Mouse (Mus musculus) MEL (cell line): ENCODE data around the gene Ly6g5c. TPM values are rescaled to one million over a fixed set of nuclear protein-coding genes. Genes with fewer than 3 reads are reported as not detected.

ENCODE experiments used
- DNase-seq: peaks from one replicate; pipeline ENCODE4 v3.0.0; 2011; ENCODE audit warnings: low read depth, low spot score
- H3K27ac ChIP-seq: 2 replicates; pipeline ENCODE4 v1.5.1; 2012; ENCODE audit warnings: low read depth, mild to moderate bottlenecking, control low read depth, low read length, moderate library complexity; ENCODE audit not compliant: control insufficient read depth
- H3K27me3 ChIP-seq, 2 experiments: fragments of 150-350 bp in 1 of 2; sonication (generic) in 1 of 2; 2 replicates each; pipeline ENCODE4 v1.6.1; 2012; ENCODE audit warnings: low read length in 2 of 2, mild to moderate bottlenecking in 2 of 2, improper control_type of control experiment in 1 of 2, moderate library complexity in 1 of 2; ENCODE audit not compliant: insufficient read depth in 2 of 2, control insufficient read depth in 1 of 2
- H3K36me3 ChIP-seq, 2 experiments: 2 replicates each; pipeline ENCODE4 v1.6.1; 2012 to 2014; ENCODE audit warnings: low read length in 2 of 2, improper control_type of control experiment in 1 of 2, inconsistent platforms in 1 of 2, mild to moderate bottlenecking in 1 of 2; ENCODE audit not compliant: insufficient read depth in 2 of 2, control insufficient read depth in 1 of 2
- H3K4me1 ChIP-seq, 2 experiments: fragments of 150-350 bp in 1 of 2; sonication (generic) in 1 of 2; 2 replicates each; pipeline ENCODE4 v1.6.1; 2012; ENCODE audit warnings: low read length in 2 of 2, improper control_type of control experiment in 1 of 2, mild to moderate bottlenecking in 1 of 2; ENCODE audit not compliant: insufficient read depth in 2 of 2, control insufficient read depth in 1 of 2
- H3K4me3 ChIP-seq, 2 experiments: fragments of 150-350 bp in 1 of 2; sonication (generic) in 1 of 2; 2 replicates each; pipeline ENCODE4 v1.5.1; 2012; ENCODE audit warnings: low read depth in 2 of 2, low read length in 2 of 2, mild to moderate bottlenecking in 2 of 2, moderate library complexity in 2 of 2, control low read depth in 1 of 2, improper control_type of control experiment in 1 of 2; ENCODE audit not compliant: control insufficient read depth in 1 of 2, insufficient read depth in 1 of 2
- H3K79me2 ChIP-seq: 2 replicates; pipeline ENCODE4 v1.6.1; 2012; ENCODE audit warnings: mild to moderate bottlenecking, low read length, moderate library complexity; ENCODE audit not compliant: control insufficient read depth, poor library complexity, insufficient read depth
- H3K9ac ChIP-seq: 2 replicates; pipeline ENCODE4 v1.6.1; 2012; ENCODE audit warnings: low read depth, mild to moderate bottlenecking, control low read depth, low read length, moderate library complexity; ENCODE audit not compliant: control insufficient read depth, poor library complexity, severe bottlenecking
- H3K9me3 ChIP-seq: fragments of 150-350 bp; sonication (generic); replicated peaks from 2 replicates; pipeline ENCODE4 v1.6.1; 2012; ENCODE audit warnings: mild to moderate bottlenecking, low read length, improper control_type of control experiment, moderate library complexity; ENCODE audit not compliant: insufficient read depth
- ETS1 ChIP-seq: IDR thresholded peaks from 2 replicates; pipeline ENCODE4 v1.6.1; 2012; ENCODE audit warnings: low read depth, mild to moderate bottlenecking, inconsistent platforms, low read length, improper control_type of control experiment, moderate library complexity
- GATA1 ChIP-seq: IDR thresholded peaks from 2 replicates; pipeline ENCODE4 v1.6.1; 2011; ENCODE audit warnings: low read depth, low read length, improper control_type of control experiment
- HCFC1 ChIP-seq: IDR thresholded peaks from 2 replicates; pipeline ENCODE4 v1.6.1; 2012; ENCODE audit warnings: low read depth, mild to moderate bottlenecking, inconsistent platforms, low read length, improper control_type of control experiment, moderate library complexity
- KAT2A ChIP-seq: conservative IDR thresholded peaks from 2 replicates; pipeline ENCODE4 v1.6.1; 2012; ENCODE audit warnings: low read depth, low read length, improper control_type of control experiment, inconsistent platforms
- MAFK ChIP-seq: IDR thresholded peaks from 2 replicates; pipeline ENCODE4 v1.6.1; 2011; ENCODE audit warnings: low read depth, mild to moderate bottlenecking, low read length, improper control_type of control experiment, borderline replicate concordance
- MAX ChIP-seq: IDR thresholded peaks from 2 replicates; pipeline ENCODE4 v1.6.1; 2011; ENCODE audit warnings: low read length, improper control_type of control experiment
- MEF2A ChIP-seq: IDR thresholded peaks from 2 replicates; pipeline ENCODE4 v1.6.1; 2014; ENCODE audit warnings: low read depth, mild to moderate bottlenecking, inconsistent platforms, low read length, improper control_type of control experiment; ENCODE audit not compliant: poor library complexity, insufficient replicate concordance, severe bottlenecking; ENCODE audit errors: extremely low read depth
- MYB ChIP-seq: IDR thresholded peaks from 2 replicates; pipeline ENCODE4 v1.6.1; 2011; ENCODE audit warnings: mild to moderate bottlenecking, low read depth, low read length, improper control_type of control experiment
- NRF1 ChIP-seq: IDR thresholded peaks from 2 replicates; pipeline ENCODE4 v1.6.1; 2014; ENCODE audit warnings: low read depth, mild to moderate bottlenecking, inconsistent platforms, low read length, improper control_type of control experiment, moderate library complexity; ENCODE audit not compliant: poor library complexity, insufficient read depth, severe bottlenecking
- POLR2A ChIP-seq, 2 experiments: IDR thresholded peaks; 2 replicates each; pipeline ENCODE4 v1.6.1; 2011 to 2012; ENCODE audit warnings: low read length in 2 of 2, mild to moderate bottlenecking in 2 of 2, control low read depth in 1 of 2, improper control_type of control experiment in 1 of 2, low read depth in 1 of 2, moderate library complexity in 1 of 2; ENCODE audit not compliant: control insufficient read depth in 1 of 2, insufficient read depth in 1 of 2, poor library complexity in 1 of 2
- POLR2AphosphoS2 ChIP-seq: IDR thresholded peaks from 2 replicates; pipeline ENCODE4 v1.6.1; 2011; ENCODE audit warnings: low read length, improper control_type of control experiment
- RAD21 ChIP-seq: IDR thresholded peaks from 2 replicates; pipeline ENCODE4 v1.6.1; 2011; ENCODE audit warnings: mild to moderate bottlenecking, low read depth, low read length, improper control_type of control experiment
- SIN3A ChIP-seq: IDR thresholded peaks from 2 replicates; pipeline ENCODE4 v1.6.1; 2012; ENCODE audit warnings: low read length, improper control_type of control experiment, inconsistent platforms
- TBP ChIP-seq: IDR thresholded peaks from 2 replicates; pipeline ENCODE4 v1.8.0; 2011; ENCODE audit warnings: low read depth, low read length, improper control_type of control experiment
- TCF12 ChIP-seq: IDR thresholded peaks from 2 replicates; pipeline ENCODE4 v1.6.1; 2014; ENCODE audit warnings: low read depth, mild to moderate bottlenecking, inconsistent platforms, low read length, improper control_type of control experiment, moderate library complexity
- USF1 ChIP-seq: IDR thresholded peaks from 2 replicates; pipeline ENCODE4 v1.6.1; 2014; ENCODE audit warnings: low read depth, mild to moderate bottlenecking, inconsistent platforms, low read length, improper control_type of control experiment, moderate library complexity
- USF2 ChIP-seq, 2 experiments: IDR thresholded peaks; 2 replicates each; pipeline ENCODE4 v1.6.1; 2011 to 2012; ENCODE audit warnings: improper control_type of control experiment in 2 of 2, low read length in 2 of 2, borderline replicate concordance in 1 of 2, inconsistent platforms in 1 of 2, low read depth in 1 of 2, mild to moderate bottlenecking in 1 of 2; ENCODE audit not compliant: insufficient read depth in 1 of 2
- ZMIZ1 ChIP-seq: IDR thresholded peaks from 2 replicates; pipeline ENCODE4 v1.6.1; 2012; ENCODE audit warnings: low read depth, mild to moderate bottlenecking, inconsistent platforms, low read length, improper control_type of control experiment, moderate library complexity
- ZNF384 ChIP-seq: IDR thresholded peaks from 2 replicates; pipeline ENCODE4 v1.6.1; 2012; ENCODE audit warnings: low read depth, mild to moderate bottlenecking, inconsistent platforms, low read length, improper control_type of control experiment
- polyA plus RNA-seq, 2 experiments: library from polyadenylated mRNA; stranded (reverse) in 1 of 2; unstranded in 1 of 2; fragments of >175 nt in 1 of 2; fragments of >200 nt in 1 of 2; gene quantifications; 2 replicates each; pipeline versions ENCODE4 v1.2.1 to v1.2.4; 2012; ENCODE audit warnings: low replicate concordance in 2 of 2, low read depth in 1 of 2; ENCODE audit not compliant: insufficient read length in 2 of 2, insufficient read depth in 1 of 2, missing spikeins in 1 of 2
- total RNA-seq: library from RNA; depleted of rRNA; stranded (reverse); fragments of 300-350 nt; gene quantifications from 2 replicates; pipeline ENCODE4 v1.2.3, GENCODE M21; 2012

The Ly6g5c gene
- total and polyA plus RNA-seq, 3 experiments, result not detected

- H3K9me3 ChIP-seq, result no peaks in the 10 kb centered on the region
- H3K27ac ChIP-seq, result no peak within 1 kb of the TSS
- H3K4me3 ChIP-seq, result no peak within 1 kb of the TSS
- H3K79me2 ChIP-seq, result no peaks in the 10 kb centered on the region
- peaks cover 15 to 22% of the 10 kb centered on the region in 2 experiments for H3K4me1 ChIP-seq
- H3K36me3 ChIP-seq, result peaks cover 0 to 21% of the 10 kb centered on the region in 2 experiments; a peak in 2 of 4 replicates
- no peaks in the 10 kb centered on the region for H3K27me3 ChIP-seq
- no peak for TF ChIP-seq GATA1
- TF ChIP-seq TCF12, result no peak
- TF ChIP-seq ZMIZ1, result no peak
- no peak for TF ChIP-seq SIN3A
- no peak for TF ChIP-seq ZNF384
- TF ChIP-seq MEF2A, result no peak
- no peak for TF ChIP-seq HCFC1
- no peak for TF ChIP-seq USF2 (IDR thresholded peaks at IDR 0.05; ENCODE audit: borderline replicate concordance in 1 of 2, insufficient read depth in 1 of 2, low read depth in 1 of 2, low read length in 2 of 2)
- TF ChIP-seq NRF1, result no peak
- no peak for DNase-seq
- no peak within 1 kb of the TSS for H3K9ac ChIP-seq
Measured at GRCm38 (mm10) chr17:35076507-35077176, 31.4 kb upstream of the Ly6g5c start, which contains the start of gene Ly6g6e. Ly6g6e (plus strand) TSS chr17:35076902.

GRCm38 (mm10) chr17:35077285-35077684 lies 30.8 kb upstream of the Ly6g5c start:
- Histone ChIP-seq H3K9ac (no peak overlapping the region), H3K79me2 (no peaks in the 10 kb centered on the region), H3K27me3 (no peaks in the 10 kb centered on the region), H3K9me3 (no peaks in the 10 kb centered on the region), H3K4me1 (peaks cover 15 to 24% of the 10 kb centered on the region in 2 experiments), H3K27ac (no peak overlapping the region), H3K4me3 (no peak overlapping the region), H3K36me3 (peaks cover 0 to 21% of the 10 kb centered on the region in 2 experiments; a peak in 2 of 4 replicates)
- TF ChIP-seq KAT2A, result no peak
- TF ChIP-seq POLR2A (IDR thresholded peaks at IDR 0.05; ENCODE audit: control insufficient read depth in 1 of 2, insufficient read depth in 1 of 2, low read depth in 1 of 2, low read length in 2 of 2, poor library complexity in 1 of 2), result no peak
- no peak for TF ChIP-seq TCF12
- no peak for TF ChIP-seq SIN3A
- no peak for TF ChIP-seq ETS1
- TF ChIP-seq POLR2AphosphoS2, result no peak
- TF ChIP-seq MAFK, result no peak
- TF ChIP-seq MAX, result no peak
- TF ChIP-seq RAD21, result no peak
- TF ChIP-seq TBP, result no peak
- TF ChIP-seq MYB, result no peak
- no peak for TF ChIP-seq USF1
- no peak for DNase-seq
